Mouse (Mus musculus): ENCODE results near the gene Sult1b1.

DNA sequence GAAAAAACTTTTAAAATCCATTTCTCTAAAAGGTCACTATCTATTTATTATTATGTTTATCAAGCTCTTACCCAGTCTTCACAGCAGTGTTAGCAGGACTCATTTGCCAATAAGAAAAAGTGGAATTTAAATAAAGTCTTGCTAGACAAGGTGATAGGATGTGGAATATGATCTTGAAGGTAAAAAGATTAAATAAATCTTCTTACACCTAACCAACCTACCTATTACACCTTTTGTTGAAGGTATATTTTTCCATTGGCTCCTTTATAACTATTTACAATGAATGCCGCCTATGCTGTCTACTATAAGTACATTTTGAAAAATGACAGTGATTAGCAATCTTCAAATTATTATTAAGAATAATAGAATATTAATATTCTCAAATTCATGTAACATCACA is 47.2 kb downstream of the Sult1b1 start, which contains the start of gene Ugt2a1:
- TF ChIP-seq NELFE (IDR thresholded peaks at IDR 0.05; ENCODE audit: low read depth, low read length) (no peak), MXI1 (IDR thresholded peaks at IDR 0.05; ENCODE audit: low read depth, low read length) (no peak), ETS1 (conservative IDR thresholded peaks at IDR 0.05; ENCODE audit: low read depth, low read length) (no peak), NRF1 (IDR thresholded peaks at IDR 0.05; ENCODE audit: low read depth, low read length) (no peak), TBP (conservative IDR thresholded peaks at IDR 0.05; ENCODE audit: low read depth, low read length) (no peak), CHD1 (IDR thresholded peaks at IDR 0.05; ENCODE audit: low read depth, low read length) (no peak), CTCF (conservative IDR thresholded peaks at IDR 0.05 in 1 of 2, IDR thresholded peaks at IDR 0.05 in 1 of 2; ENCODE audit: low read depth in 2 of 2, low read length in 2 of 2) (no peak), POLR2A (IDR thresholded peaks at IDR 0.05; ENCODE audit: low read depth, low read length) (no peak)
